Mouse (Mus musculus): ENCODE results near the gene Exo5. TPM values are rescaled to one million over a fixed set of nuclear protein-coding genes. Genes with fewer than 3 reads are reported as not detected.
A peak's percentile ranks its signal among the peaks of the same experiment; 100 is the strongest.

Gene Exo5
- polyA plus RNA-seq (2015; fragmentation: Nextera tagmentation; extraction: Ambion mirVana): 20.4 and 21.1 TPM in 2 replicates

- DNase-seq (ENCODE audit: low spot score): peak; percentile 97
- no peaks in the 10 kb centered on the region for H3K27me3 ChIP-seq (ENCODE audit: insufficient read depth, low read length)
- H3K36me3 ChIP-seq (ENCODE audit: insufficient read depth, low read length): peaks cover 15% of the 10 kb centered on the region; the same call in 1 of the 2 replicates
- peak; percentile 98 for ATAC-seq (replicated peaks; ENCODE audit: low FRiP score, low read depth)
- no peak for TF ChIP-seq CTCF (IDR thresholded peaks at IDR 0.05; ENCODE audit: low read depth)
- WGBS: under 1% methylated on average over 33 of the region's 33 CpGs
- H3K27ac ChIP-seq: peak within 1 kb of the TSS; percentile 92
- peak within 1 kb of the TSS; percentile 64 for H3K4me3 ChIP-seq (replicated peaks; ENCODE audit: low read depth, low read length)
- H3K9me3 ChIP-seq (replicated peaks; ENCODE audit: low read length): no peaks in the 10 kb centered on the region
- H3K4me1 ChIP-seq (replicated peaks; ENCODE audit: insufficient read depth, low read length): no peaks in the 10 kb centered on the region
- H3K9ac ChIP-seq (ENCODE audit: low read depth, low read length): peak within 1 kb of the TSS; percentile 78
- peak within 1 kb of the TSS; percentile 79 for H3K4me2 ChIP-seq (ENCODE audit: low read length)
Measured at GRCm38 (mm10) chr4:120924554-120925299, at the start of gene Exo5. Gene Exo5, minus strand, starts transcription at chr4:120925017.

- no peak for TF ChIP-seq CTCF (IDR thresholded peaks at IDR 0.05; ENCODE audit: low read depth)
- DNase-seq (ENCODE audit: low spot score): no peak
- H3K27me3 ChIP-seq (ENCODE audit: insufficient read depth, low read length): no peaks in the 10 kb centered on the region
- no peak for ATAC-seq (replicated peaks; ENCODE audit: low FRiP score, low read depth)
- no peaks in the 10 kb centered on the region for H3K4me1 ChIP-seq (replicated peaks; ENCODE audit: insufficient read depth, low read length)
- H3K4me3 ChIP-seq (replicated peaks; ENCODE audit: low read depth, low read length): no peak overlapping the region
- H3K4me2 ChIP-seq (ENCODE audit: low read length): no peak overlapping the region
- peaks cover 22% of the 10 kb centered on the region for H3K36me3 ChIP-seq (ENCODE audit: insufficient read depth, low read length)
- no peak overlapping the region for H3K9ac ChIP-seq (ENCODE audit: low read depth, low read length)
- H3K27ac ChIP-seq: no peak overlapping the region
- 90% methylated on average over 8 of the region's 8 CpGs for WGBS
- no peaks in the 10 kb centered on the region for H3K9me3 ChIP-seq (replicated peaks; ENCODE audit: low read length)
Measured at GRCm38 (mm10) chr4:120971842-120972241, 47.0 kb upstream of the Exo5 start.

- no peak overlapping the region for H3K27ac ChIP-seq
- ATAC-seq (replicated peaks; ENCODE audit: low FRiP score, low read depth) (0 out of 2 replicates have a peak, but pooled peaks have one; percentile 46), DNase-seq (ENCODE audit: low spot score) (no peak)
- no peak overlapping the region for H3K4me2 ChIP-seq (ENCODE audit: low read length)
- 77% methylated on average over 5 of the region's 5 CpGs for WGBS
- no peaks in the 10 kb centered on the region for H3K27me3 ChIP-seq (ENCODE audit: insufficient read depth, low read length)
- no peak overlapping the region for H3K9ac ChIP-seq (ENCODE audit: low read depth, low read length)
- no peaks in the 10 kb centered on the region for H3K4me1 ChIP-seq (replicated peaks; ENCODE audit: insufficient read depth, low read length)
- peak; percentile 64 for TF ChIP-seq CTCF (IDR thresholded peaks at IDR 0.05; ENCODE audit: low read depth)
- no peaks in the 10 kb centered on the region for H3K9me3 ChIP-seq (replicated peaks; ENCODE audit: low read length)
- H3K4me3 ChIP-seq (replicated peaks; ENCODE audit: low read depth, low read length): no peak overlapping the region
- peaks cover 13% of the 10 kb centered on the region for H3K36me3 ChIP-seq (ENCODE audit: insufficient read depth, low read length)
Measured at GRCm38 (mm10) chr4:120969382-120970146, 44.7 kb upstream of the Exo5 start.

- no peaks in the 10 kb centered on the region for H3K27me3 ChIP-seq (ENCODE audit: insufficient read depth, low read length)
- H3K36me3 ChIP-seq (ENCODE audit: insufficient read depth, low read length): peaks cover 9% of the 10 kb centered on the region
- no peak overlapping the region for H3K9ac ChIP-seq (ENCODE audit: low read depth, low read length)
- DNase-seq (ENCODE audit: low spot score) (no peak), ATAC-seq (replicated peaks; ENCODE audit: low FRiP score, low read depth) (no peak)
- H3K9me3 ChIP-seq (replicated peaks; ENCODE audit: low read length): no peaks in the 10 kb centered on the region
- TF ChIP-seq CTCF (IDR thresholded peaks at IDR 0.05; ENCODE audit: low read depth): no peak
- no peak overlapping the region for H3K27ac ChIP-seq
- H3K4me2 ChIP-seq (ENCODE audit: low read length): no peak overlapping the region
- H3K4me3 ChIP-seq (replicated peaks; ENCODE audit: low read depth, low read length): no peak overlapping the region
- WGBS: 81% methylated on average over 9 of the region's 9 CpGs
- no peaks in the 10 kb centered on the region for H3K4me1 ChIP-seq (replicated peaks; ENCODE audit: insufficient read depth, low read length)
Measured at GRCm38 (mm10) chr4:120968486-120968885, 43.7 kb upstream of the Exo5 start.

GRCm38 (mm10) chr4:120955586-120955985, 30.8 kb upstream of the Exo5 start:
- no peak for TF ChIP-seq CTCF (IDR thresholded peaks at IDR 0.05; ENCODE audit: low read depth)
- WGBS: 88% methylated on average over 1 of the region's 1 CpGs
- DNase-seq (ENCODE audit: low spot score) (no peak), ATAC-seq (replicated peaks; ENCODE audit: low FRiP score, low read depth) (no peak)
- no peak overlapping the region for H3K4me3 ChIP-seq (replicated peaks; ENCODE audit: low read depth, low read length)
- H3K36me3 ChIP-seq (ENCODE audit: insufficient read depth, low read length): no peaks in the 10 kb centered on the region
- H3K27me3 ChIP-seq (ENCODE audit: insufficient read depth, low read length): no peaks in the 10 kb centered on the region
- no peaks in the 10 kb centered on the region for H3K9me3 ChIP-seq (replicated peaks; ENCODE audit: low read length)
- no peaks in the 10 kb centered on the region for H3K4me1 ChIP-seq (replicated peaks; ENCODE audit: insufficient read depth, low read length)
- no peak overlapping the region for H3K27ac ChIP-seq
- no peak overlapping the region for H3K4me2 ChIP-seq (ENCODE audit: low read length)
- no peak overlapping the region for H3K9ac ChIP-seq (ENCODE audit: low read depth, low read length)

GRCm38 (mm10) chr4:120953667-120954066, 28.9 kb upstream of the Exo5 start:
- H3K36me3 ChIP-seq (ENCODE audit: insufficient read depth, low read length): no peaks in the 10 kb centered on the region
- WGBS: 83% methylated on average over 1 of the region's 1 CpGs
- H3K9me3 ChIP-seq (replicated peaks; ENCODE audit: low read length): no peaks in the 10 kb centered on the region
- no peak overlapping the region for H3K9ac ChIP-seq (ENCODE audit: low read depth, low read length)
- no peaks in the 10 kb centered on the region for H3K4me1 ChIP-seq (replicated peaks; ENCODE audit: insufficient read depth, low read length)
- H3K4me3 ChIP-seq (replicated peaks; ENCODE audit: low read depth, low read length): no peak overlapping the region
- no peak overlapping the region for H3K4me2 ChIP-seq (ENCODE audit: low read length)
- no peak for TF ChIP-seq CTCF (IDR thresholded peaks at IDR 0.05; ENCODE audit: low read depth)
- no peak overlapping the region for H3K27ac ChIP-seq
- no peak for DNase-seq (ENCODE audit: low spot score)
- ATAC-seq (replicated peaks; ENCODE audit: low FRiP score, low read depth): no peak
- no peaks in the 10 kb centered on the region for H3K27me3 ChIP-seq (ENCODE audit: insufficient read depth, low read length)

Measured in kidney, postnatal 0 days (tissue).